Mouse (Mus musculus) stomach, embryonic 15.5 days (tissue): Measurements from ENCODE around the gene Vkorc1l1. TPM values are rescaled to one million over a fixed set of nuclear protein-coding genes. Genes with fewer than 3 reads are reported as not detected.
A peak's percentile ranks its signal among the peaks of the same experiment; 100 is the strongest.

Experiments used
- ATAC-seq: fragments of 200-750 bp; cut with Nextera tagmentation; 2 replicates; pipeline ENCODE4 v1.8.0; 2017; ENCODE audit warnings: low read depth, moderate number of reproducible peaks, moderate TSS enrichment; ENCODE audit not compliant: insufficient read depth, low FRiP score
- H3K27ac ChIP-seq: fragments of 300-500 bp; sonication (generic); 2 replicates; pipeline ENCODE4 v1.5.1; 2015; ENCODE audit warnings: mild to moderate bottlenecking, inconsistent platforms
- H3K27me3 ChIP-seq: fragments of 300-500 bp; sonication (generic); replicated peaks from 2 replicates; pipeline ENCODE4 v1.6.1; 2015; ENCODE audit warnings: inconsistent platforms
- H3K36me3 ChIP-seq: fragments of 300-500 bp; sonication (generic); 2 replicates; pipeline ENCODE4 v1.6.1; 2015; ENCODE audit warnings: inconsistent platforms
- H3K4me1 ChIP-seq: fragments of 300-500 bp; sonication (generic); 2 replicates; pipeline ENCODE4 v1.6.1; 2015; ENCODE audit warnings: inconsistent platforms
- H3K4me2 ChIP-seq: fragments of 300-500 bp; sonication (generic); 2 replicates; pipeline ENCODE4 v1.6.1; 2015; ENCODE audit warnings: mild to moderate bottlenecking, inconsistent platforms
- H3K4me3 ChIP-seq: fragments of 300-500 bp; sonication (generic); replicated peaks from 2 replicates; pipeline ENCODE4 v1.5.1; 2015; ENCODE audit warnings: inconsistent platforms
- H3K9ac ChIP-seq: fragments of 300-500 bp; sonication (generic); 2 replicates; pipeline ENCODE4 v1.6.1; 2015; ENCODE audit warnings: inconsistent platforms
- H3K9me3 ChIP-seq: fragments of 300-500 bp; sonication (generic); 2 replicates; pipeline ENCODE4 v1.6.1; 2016; ENCODE audit warnings: inconsistent platforms
- WGBS: fragments of 180-500 bp; shearing (Covaris S2); methylation state at CpG from one replicate; pipeline ENCODE4 v1.1.7; 2015; 5-methylcytosine and 5-hydroxymethylcytosine counted together
- polyA plus RNA-seq: library from polyadenylated mRNA; unstranded; fragments of >200 nt; fragmentation: Nextera tagmentation; extraction: Ambion mirVana; gene quantifications from 2 replicates; pipeline ENCODE4 v1.2.1, GENCODE M21; 2015

The Vkorc1l1 gene
- polyA plus RNA-seq, 1 experiment from 2014 or later: 24.5 TPM

- ATAC-seq: no peak
- Histone ChIP-seq H3K9ac (no peak overlapping the region), H3K9me3 (no peaks in the 10 kb centered on the region), H3K27me3 (no peaks in the 10 kb centered on the region), H3K4me2 (no peak overlapping the region), H3K4me1 (no peaks in the 10 kb centered on the region), H3K4me3 (no peak overlapping the region), H3K36me3 (no peaks in the 10 kb centered on the region), H3K27ac (no peak overlapping the region)
- WGBS: 88% methylated on average over 4 of the region's 4 CpGs
Observed at GRCm38 (mm10) chr5:129952143-129952542, 10.4 kb downstream of the Vkorc1l1 start.

DNA sequence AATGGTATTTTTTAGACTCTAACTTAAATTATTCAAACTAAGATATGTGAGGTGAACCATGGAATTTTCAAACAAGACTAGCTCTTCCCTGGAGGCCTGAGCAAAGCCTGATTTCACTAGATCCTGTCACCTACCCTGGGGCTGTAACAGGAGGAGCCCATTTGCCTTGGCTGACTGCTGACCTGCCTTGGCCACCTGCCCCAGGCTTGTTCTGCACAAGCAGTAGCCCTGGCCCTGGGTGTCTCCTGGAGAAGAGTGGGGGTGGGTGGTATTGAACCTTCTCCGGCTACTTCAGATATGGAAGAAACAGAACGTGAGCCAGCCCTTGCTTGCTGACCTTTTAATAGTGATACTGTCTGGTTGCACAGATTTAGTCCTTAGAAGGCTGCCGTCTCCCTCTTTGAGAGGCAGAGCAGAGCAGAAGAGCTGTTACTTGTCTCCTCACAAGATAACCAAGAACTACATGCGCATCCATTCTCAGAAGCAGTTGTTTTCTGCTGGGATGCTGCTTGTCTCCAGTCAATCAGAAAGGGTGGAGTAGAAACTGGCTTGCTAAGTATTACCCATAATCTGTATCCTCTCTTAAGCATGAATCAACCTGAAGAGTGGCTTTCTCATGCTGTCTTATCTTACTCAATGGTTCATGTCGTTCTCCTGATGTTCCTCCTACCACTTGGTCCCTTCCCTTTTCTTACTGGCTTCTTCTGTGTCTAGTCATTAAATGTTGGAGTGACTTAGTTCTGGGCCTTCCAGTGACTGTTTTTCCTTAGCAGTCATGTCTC, 12.9 kb downstream of the Vkorc1l1 start:
- no peak overlapping the region for H3K4me3 ChIP-seq
- no peaks in the 10 kb centered on the region for H3K27me3 ChIP-seq
- ATAC-seq: no peak
- WGBS: 79% methylated on average over 5 of the region's 5 CpGs
- no peak overlapping the region for H3K27ac ChIP-seq
- no peak overlapping the region for H3K9ac ChIP-seq
- no peak overlapping the region for H3K4me2 ChIP-seq
- H3K36me3 ChIP-seq: no peaks in the 10 kb centered on the region
- no peaks in the 10 kb centered on the region for H3K9me3 ChIP-seq
- H3K4me1 ChIP-seq: no peaks in the 10 kb centered on the region

- ATAC-seq: peak; percentile 85
- Histone ChIP-seq H3K27ac (no peak overlapping the region), H3K4me3 (no peak overlapping the region), H3K9me3 (no peaks in the 10 kb centered on the region), H3K9ac (no peak overlapping the region), H3K4me1 (no peaks in the 10 kb centered on the region), H3K27me3 (no peaks in the 10 kb centered on the region), H3K36me3 (0 out of 2 replicates have a peak, but pooled peaks cover 2% of the 10 kb centered on the region), H3K4me2 (no peak overlapping the region)
- WGBS: 73% methylated on average over 6 of the region's 6 CpGs
Observed at GRCm38 (mm10) chr5:129955792-129956191, 14.0 kb downstream of the Vkorc1l1 start.

DNA sequence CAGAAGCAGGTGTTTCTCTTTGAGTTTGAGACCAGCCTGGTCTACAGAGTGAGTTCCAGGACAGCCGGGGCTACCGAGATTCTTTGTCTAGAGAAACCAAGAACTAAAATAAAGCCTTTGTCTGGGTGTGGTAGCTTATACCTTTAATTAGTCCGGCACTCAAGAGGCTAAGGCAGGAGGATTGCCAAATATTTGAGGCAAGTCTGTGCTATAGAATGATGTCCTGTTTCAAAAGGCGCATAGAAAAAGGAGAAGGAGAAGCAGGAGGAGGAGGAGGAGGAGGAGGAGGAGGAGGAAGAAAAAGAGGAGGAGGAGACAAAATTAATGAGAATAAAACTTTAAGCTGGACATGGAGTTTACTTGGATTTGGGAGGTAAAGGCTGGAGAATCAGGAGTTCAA, 21.5 kb downstream of the Vkorc1l1 start:
- no peak overlapping the region for H3K27ac ChIP-seq
- no peaks in the 10 kb centered on the region for H3K27me3 ChIP-seq
- peaks cover 2% of the 10 kb centered on the region; the same call in 1 of the 2 replicates for H3K36me3 ChIP-seq
- no peaks in the 10 kb centered on the region for H3K9me3 ChIP-seq
- 63% methylated on average over 4 of the region's 4 CpGs for WGBS
- no peak overlapping the region for H3K4me2 ChIP-seq
- ATAC-seq: no peak
- no peak overlapping the region for H3K9ac ChIP-seq
- H3K4me3 ChIP-seq: no peak overlapping the region
- no peaks in the 10 kb centered on the region for H3K4me1 ChIP-seq

DNA sequence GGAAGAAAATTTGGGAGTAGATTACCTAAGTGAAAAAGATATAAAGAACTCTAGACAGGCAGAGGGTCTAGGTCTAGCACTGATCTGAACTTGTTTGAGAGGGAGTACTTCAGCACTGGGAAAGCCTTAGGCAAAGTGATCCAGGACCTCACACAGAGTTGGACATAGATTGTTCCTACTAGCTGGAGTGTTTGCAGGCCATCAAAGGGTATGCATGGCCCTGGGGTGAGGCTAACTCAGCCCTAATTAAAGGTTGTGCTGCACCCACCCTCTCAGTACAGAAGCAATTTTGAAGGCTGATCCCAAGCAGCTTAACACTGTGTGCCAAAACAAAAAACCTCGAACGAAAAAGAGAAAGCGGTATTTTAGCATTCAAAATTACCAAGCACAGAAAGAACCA, 24.7 kb downstream of the Vkorc1l1 start:
- no peak overlapping the region for H3K27ac ChIP-seq
- H3K27me3 ChIP-seq: no peaks in the 10 kb centered on the region
- no peaks in the 10 kb centered on the region; the same call in 1 of the 2 replicates for H3K36me3 ChIP-seq
- no peak for ATAC-seq
- no peak overlapping the region for H3K4me2 ChIP-seq
- no peak overlapping the region for H3K9ac ChIP-seq
- H3K4me1 ChIP-seq: no peaks in the 10 kb centered on the region
- H3K4me3 ChIP-seq: no peak overlapping the region
- H3K9me3 ChIP-seq: no peaks in the 10 kb centered on the region
- 89% methylated on average over 3 of the region's 3 CpGs for WGBS

- Histone ChIP-seq H3K27me3 (no peaks in the 10 kb centered on the region), H3K4me1 (no peaks in the 10 kb centered on the region), H3K27ac (no peak overlapping the region), H3K4me2 (no peak overlapping the region), H3K9me3 (no peaks in the 10 kb centered on the region), H3K36me3 (no peaks in the 10 kb centered on the region; the same call in 1 of the 2 replicates), H3K4me3 (no peak overlapping the region), H3K9ac (no peak overlapping the region)
- no peak for ATAC-seq
- 72% methylated on average over 7 of the region's 7 CpGs for WGBS
Observed at GRCm38 (mm10) chr5:129968417-129968816, 26.6 kb downstream of the Vkorc1l1 start.

- Histone ChIP-seq H3K4me1 (no peaks in the 10 kb centered on the region), H3K36me3 (no peaks in the 10 kb centered on the region), H3K9me3 (no peaks in the 10 kb centered on the region), H3K27me3 (no peaks in the 10 kb centered on the region), H3K27ac (no peak overlapping the region), H3K9ac (no peak overlapping the region), H3K4me3 (no peak overlapping the region), H3K4me2 (no peak overlapping the region)
- no peak for ATAC-seq
- WGBS: 84% methylated on average over 4 of the region's 4 CpGs
Observed at GRCm38 (mm10) chr5:129971491-129971890, 29.7 kb downstream of the Vkorc1l1 start.

DNA sequence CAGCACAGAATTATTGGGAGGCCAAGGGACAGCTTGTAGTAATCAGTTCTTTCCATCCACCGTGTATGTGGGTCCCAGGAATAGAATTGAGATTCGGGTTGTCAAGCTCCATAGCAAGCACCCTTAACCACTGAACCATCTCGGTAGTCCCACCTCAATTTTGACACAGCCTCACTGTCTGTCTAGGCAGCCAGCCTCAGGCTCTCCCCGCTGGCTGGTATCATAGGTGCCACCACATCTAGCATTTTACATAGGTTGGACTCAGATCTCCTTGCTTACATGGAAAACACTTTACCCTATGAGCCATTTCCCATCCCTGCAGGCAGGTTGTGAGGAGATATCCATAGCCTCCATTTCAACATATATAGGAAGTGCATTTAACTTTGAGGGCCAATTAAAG, 32.6 kb downstream of the Vkorc1l1 start:
- H3K4me3 ChIP-seq: no peak overlapping the region
- no peaks in the 10 kb centered on the region for H3K9me3 ChIP-seq
- H3K27me3 ChIP-seq: no peaks in the 10 kb centered on the region
- ATAC-seq: no peak
- H3K27ac ChIP-seq: no peak overlapping the region
- no peaks in the 10 kb centered on the region for H3K4me1 ChIP-seq
- no peak overlapping the region for H3K4me2 ChIP-seq
- H3K36me3 ChIP-seq: no peaks in the 10 kb centered on the region
- H3K9ac ChIP-seq: no peak overlapping the region
- WGBS: 80% methylated on average over 4 of the region's 4 CpGs

GRCm38 (mm10) chr5:129974866-129975311, 33.1 kb downstream of the Vkorc1l1 start:
- no peak overlapping the region for H3K27ac ChIP-seq
- no peaks in the 10 kb centered on the region for H3K27me3 ChIP-seq
- H3K4me3 ChIP-seq: no peak overlapping the region
- peak; percentile 86; the same call in 1 of the 2 replicates for ATAC-seq
- no peak overlapping the region for H3K9ac ChIP-seq
- no peaks in the 10 kb centered on the region for H3K36me3 ChIP-seq
- H3K9me3 ChIP-seq: no peaks in the 10 kb centered on the region
- H3K4me1 ChIP-seq: no peaks in the 10 kb centered on the region
- WGBS: 50% methylated on average over 4 of the region's 4 CpGs
- H3K4me2 ChIP-seq: no peak overlapping the region

- no peak for ATAC-seq
- 85% methylated on average over 4 of the region's 4 CpGs for WGBS
- H3K27ac ChIP-seq: no peak overlapping the region
Observed at GRCm38 (mm10) chr5:129977768-129978167, 36.0 kb downstream of the Vkorc1l1 start.

DNA sequence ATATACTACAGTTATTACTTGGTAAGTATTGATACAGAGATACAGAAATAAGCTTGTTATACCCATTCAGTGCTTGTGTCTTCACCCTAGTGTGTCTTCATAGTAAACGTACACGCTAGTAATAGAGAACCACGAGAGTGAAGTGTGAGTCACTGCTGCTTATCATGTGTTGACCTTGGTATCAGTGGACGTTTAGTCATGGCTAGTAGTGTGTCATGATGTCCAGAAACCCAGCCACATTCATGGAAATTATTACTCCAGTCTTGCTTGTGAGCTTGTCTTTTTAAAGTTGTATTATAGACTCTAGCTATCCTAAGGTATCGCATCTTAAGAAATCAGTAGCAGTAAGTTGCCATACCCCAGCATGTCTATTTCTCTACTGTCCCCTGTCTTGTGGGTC, 36.8 kb downstream of the Vkorc1l1 start:
- H3K4me3 ChIP-seq: no peak overlapping the region
- no peaks in the 10 kb centered on the region for H3K4me1 ChIP-seq
- H3K27me3 ChIP-seq: no peaks in the 10 kb centered on the region
- H3K27ac ChIP-seq: no peak overlapping the region
- no peaks in the 10 kb centered on the region for H3K9me3 ChIP-seq
- no peaks in the 10 kb centered on the region for H3K36me3 ChIP-seq
- no peak for ATAC-seq
- no peak overlapping the region for H3K4me2 ChIP-seq
- H3K9ac ChIP-seq: no peak overlapping the region
- 84% methylated on average over 5 of the region's 5 CpGs for WGBS

More at GRCm38 (mm10) chr5:129977768-129978167, 36.0 kb downstream of the Vkorc1l1 start:
- Histone ChIP-seq H3K4me3 (no peak overlapping the region), H3K9me3 (no peaks in the 10 kb centered on the region), H3K36me3 (no peaks in the 10 kb centered on the region), H3K27me3 (no peaks in the 10 kb centered on the region), H3K4me2 (no peak overlapping the region), H3K4me1 (no peaks in the 10 kb centered on the region), H3K9ac (no peak overlapping the region)

DNA sequence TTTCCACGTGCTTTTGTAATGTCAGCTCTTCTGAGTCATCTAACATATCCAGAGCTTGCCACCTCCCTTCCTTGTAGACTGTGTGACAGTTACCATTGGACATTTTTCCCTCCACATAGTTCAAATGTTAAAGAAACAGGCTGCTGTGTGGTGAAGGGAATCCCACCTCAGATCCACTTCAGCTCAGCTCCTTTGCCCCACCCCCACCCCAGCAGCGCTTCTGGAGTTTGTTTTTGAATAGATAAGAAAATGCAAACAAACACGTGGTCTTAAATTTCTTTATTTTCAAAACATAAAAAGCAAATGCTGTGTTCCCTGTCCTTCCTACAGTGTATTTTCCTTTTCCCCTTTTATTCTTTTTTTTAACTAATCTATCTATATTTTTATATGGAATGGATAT, 38.4 kb downstream of the Vkorc1l1 start:
- H3K36me3 ChIP-seq: no peaks in the 10 kb centered on the region
- no peak overlapping the region for H3K4me3 ChIP-seq
- no peaks in the 10 kb centered on the region for H3K27me3 ChIP-seq
- H3K4me2 ChIP-seq: no peak overlapping the region
- no peaks in the 10 kb centered on the region for H3K9me3 ChIP-seq
- no peak overlapping the region for H3K27ac ChIP-seq
- ATAC-seq: no peak
- WGBS: 42% methylated on average over 3 of the region's 3 CpGs
- H3K9ac ChIP-seq: no peak overlapping the region
- no peaks in the 10 kb centered on the region for H3K4me1 ChIP-seq
